Mouse (Mus musculus): ENCODE measurements around the gene Dock7.
"Not testable (repeated sequence)": the region's sequence is repeated elsewhere in the genome, so short reads cannot be mapped to it uniquely, and the experiment has no call there.

Dock7 gene

GRCm38 (mm10) chr4:99006319-99006718 lies 114.4 kb downstream of the Dock7 start:
- no peak for DNase-seq (ENCODE audit: low spot score in 2 of 2)

GRCm38 (mm10) chr4:99005574-99005973 lies 115.1 kb downstream of the Dock7 start:
- DNase-seq (ENCODE audit: low spot score in 2 of 2), result no peak

- no peak for DNase-seq (ENCODE audit: low spot score in 2 of 2)
Measured at GRCm38 (mm10) chr4:98993491-98993890, 127.2 kb downstream of the Dock7 start.

GRCm38 (mm10) chr4:98984701-98985100 lies 136.0 kb downstream of the Dock7 start:
- DNase-seq (ENCODE audit: low spot score in 2 of 2), result no peak

DNA sequence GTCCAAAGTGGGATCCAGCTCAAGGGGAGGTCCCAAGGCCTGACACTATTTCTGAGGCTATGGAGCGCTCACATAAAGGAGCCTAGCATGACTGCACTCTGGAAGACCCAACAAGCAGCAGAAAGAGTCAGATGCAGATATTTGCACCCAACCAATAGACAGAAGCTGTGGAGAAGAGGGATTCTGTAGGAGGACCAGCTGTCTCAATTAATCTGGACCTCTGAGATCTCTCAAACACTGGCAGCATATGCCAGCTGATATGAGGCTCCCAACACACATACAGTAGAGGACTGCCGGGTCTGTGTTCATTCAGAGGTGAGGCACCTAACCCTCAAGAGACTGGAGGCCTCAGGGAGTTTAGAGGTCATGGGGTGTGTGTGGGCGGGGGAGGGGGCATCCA lies 140.7 kb downstream of the Dock7 start:
- not testable (repeated sequence) for DNase-seq (ENCODE audit: low spot score in 2 of 2)

DNA sequence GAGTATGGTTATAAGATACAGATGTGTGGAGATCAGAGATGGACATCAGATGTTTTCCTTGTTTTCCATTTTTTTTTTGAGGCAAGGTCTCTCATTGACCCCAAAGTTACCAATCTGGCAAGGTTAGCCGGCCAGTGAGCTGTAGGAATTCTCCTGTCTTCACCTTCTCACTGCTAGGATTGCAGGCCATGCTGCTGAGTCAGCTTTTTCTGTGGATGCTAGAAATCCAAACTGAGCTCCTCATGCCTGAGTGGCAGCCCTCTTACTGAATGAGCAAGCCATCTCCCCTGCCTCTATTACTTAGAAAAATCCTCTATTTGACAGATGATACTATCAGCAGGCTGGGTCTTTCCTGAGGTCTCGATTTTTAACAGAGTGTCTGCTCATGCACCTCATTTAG lies 142.0 kb downstream of the Dock7 start:
- no peak for DNase-seq (ENCODE audit: low spot score in 2 of 2)

GRCm38 (mm10) chr4:98978288-98978687 lies 142.4 kb downstream of the Dock7 start:
- not testable (repeated sequence) for DNase-seq (ENCODE audit: low spot score in 2 of 2)

GRCm38 (mm10) chr4:98975741-98976140 lies 145.0 kb downstream of the Dock7 start:
- DNase-seq (ENCODE audit: low spot score in 2 of 2), result no peak

DNA sequence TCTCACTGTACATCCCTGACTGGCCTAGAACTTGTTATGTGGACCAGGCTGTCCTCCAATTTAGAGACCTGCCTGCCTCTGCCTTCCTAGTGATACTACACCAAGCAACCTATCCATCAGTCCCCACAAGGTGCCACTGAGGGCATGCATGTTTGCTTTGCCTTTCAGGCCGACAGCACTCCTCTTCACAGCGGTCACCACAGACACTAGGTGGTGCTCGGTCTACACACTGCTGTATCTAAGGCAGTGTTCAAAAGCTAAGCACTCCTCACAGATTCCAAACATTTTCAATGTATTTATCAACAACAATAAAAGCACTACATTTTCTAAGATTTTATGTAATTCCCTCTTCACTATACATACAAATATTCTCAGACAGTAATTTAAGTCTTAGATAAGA lies 150.8 kb downstream of the Dock7 start:
- DNase-seq (ENCODE audit: low spot score in 2 of 2), result no peak

DNA sequence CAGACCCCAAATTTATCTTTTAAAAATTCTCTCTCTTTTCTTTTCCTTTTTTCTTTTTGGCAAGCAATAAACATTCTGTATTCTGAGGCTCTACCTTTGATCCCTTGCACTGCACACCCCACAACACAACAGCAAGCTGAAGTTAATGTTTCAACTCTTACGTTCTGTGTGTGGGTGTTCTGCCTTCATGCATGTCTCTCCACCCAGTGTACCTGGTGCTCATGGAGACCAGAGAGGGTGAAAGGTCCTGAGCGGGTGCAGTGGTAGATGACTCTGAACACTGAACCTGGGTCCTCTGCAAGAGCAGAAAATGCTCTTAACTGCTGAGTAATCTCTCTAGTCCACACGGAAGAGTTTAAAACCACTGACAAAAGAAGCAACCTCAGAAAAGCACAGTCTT lies 160.5 kb downstream of the Dock7 start:
- DNase-seq (ENCODE audit: low spot score in 2 of 2), result no peak

DNA sequence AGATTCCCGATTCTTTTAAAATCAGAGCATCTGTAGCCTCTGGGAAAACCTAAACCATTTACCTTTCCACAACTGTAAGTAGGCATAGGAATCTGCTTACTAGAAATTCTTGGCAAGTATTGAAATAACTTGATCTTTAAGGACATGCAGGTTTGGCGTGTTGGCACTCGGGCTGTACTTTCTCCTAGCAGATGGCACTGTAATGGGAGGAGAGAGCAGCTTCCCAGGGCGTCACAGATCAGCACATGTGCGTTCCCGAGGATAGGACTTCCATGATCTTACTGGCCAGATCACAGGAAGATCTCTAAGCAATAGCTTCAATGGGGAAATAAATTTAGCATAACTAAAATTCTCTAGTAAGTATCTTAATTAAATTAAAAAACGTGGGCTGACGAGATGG lies 164.7 kb downstream of the Dock7 start:
- DNase-seq (ENCODE audit: low spot score in 2 of 2), result no peak

- no peak for DNase-seq (ENCODE audit: low spot score in 2 of 2)
Measured at GRCm38 (mm10) chr4:98950563-98950962, 170.2 kb downstream of the Dock7 start.

DNA sequence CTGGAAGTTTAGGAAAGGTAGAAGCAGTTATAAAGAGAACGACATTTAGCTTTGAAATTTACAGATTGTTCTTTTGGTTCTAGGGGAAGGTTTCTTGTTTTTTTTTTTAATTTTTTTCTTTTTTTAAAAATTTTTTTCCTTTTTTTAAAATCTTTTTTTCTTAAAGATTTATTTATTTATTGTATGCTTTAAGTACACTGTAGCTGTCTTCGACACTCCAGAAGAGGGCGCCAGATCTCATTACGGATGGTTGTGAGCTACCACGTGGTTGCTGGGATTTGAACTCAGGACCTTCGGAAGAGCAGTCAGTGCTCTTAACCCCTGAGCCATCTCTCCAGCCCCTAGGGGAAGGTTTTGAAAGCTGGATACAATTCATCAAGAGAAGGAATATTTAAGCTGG lies 182.5 kb downstream of the Dock7 start:
- DNase-seq (ENCODE audit: low spot score in 2 of 2), result not testable (repeated sequence)

DNA sequence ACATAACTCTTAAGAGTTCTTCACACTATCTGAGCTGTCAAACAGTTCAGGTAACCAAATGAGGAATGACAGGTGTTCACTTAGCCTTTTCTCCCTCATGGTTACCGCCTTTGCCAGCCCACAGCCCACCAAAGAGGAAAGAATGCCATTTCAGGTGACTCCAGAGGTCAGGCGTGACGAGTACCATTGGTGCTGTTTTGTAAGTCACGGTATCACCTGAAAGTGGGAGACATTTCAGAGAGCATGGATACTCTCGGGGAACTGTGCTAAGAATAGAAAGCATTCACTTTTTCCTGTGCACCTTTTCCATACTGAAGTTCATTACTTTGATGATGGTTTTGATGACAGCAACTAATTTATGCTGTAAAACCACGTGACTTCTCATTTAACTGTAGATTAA lies 184.7 kb downstream of the Dock7 start:
- no peak for DNase-seq (ENCODE audit: low spot score in 2 of 2)

DNA sequence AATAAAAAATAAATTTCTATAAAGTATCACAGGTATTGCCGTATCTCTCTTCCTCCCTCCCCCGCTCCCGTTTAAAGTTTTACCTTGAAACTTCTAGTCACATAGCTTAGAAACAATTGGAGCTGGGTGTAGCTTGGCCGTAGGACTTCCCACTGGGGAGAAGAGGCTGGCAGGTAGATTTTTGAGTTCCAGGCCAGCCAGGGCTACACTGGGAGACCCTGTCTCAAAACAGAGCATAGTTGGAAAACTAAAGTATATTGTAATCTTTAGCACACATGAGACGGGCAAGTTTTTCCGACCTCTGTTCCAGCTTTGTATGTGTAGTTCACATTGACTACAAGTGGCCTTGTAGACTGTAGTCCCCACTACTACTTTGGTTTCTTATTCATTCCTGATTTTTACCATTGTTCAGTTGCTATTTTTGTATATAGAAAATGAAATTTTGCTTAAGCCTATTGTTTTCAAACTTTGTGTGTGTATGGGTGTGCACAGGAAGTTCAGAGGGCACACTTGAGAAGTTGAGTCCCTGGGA lies 195.4 kb downstream of the Dock7 start:
- no peak for DNase-seq (ENCODE audit: low spot score in 2 of 2)

GRCm38 (mm10) chr4:98924906-98925178 lies 195.9 kb downstream of the Dock7 start:
- no peak for DNase-seq (ENCODE audit: low spot score in 2 of 2)

GRCm38 (mm10) chr4:98924071-98924905 lies 196.4 kb downstream of the Dock7 start:
- DNase-seq (ENCODE audit: low spot score in 2 of 2), result peak in 1 of 2 experiments; percentile 19

GRCm38 (mm10) chr4:98923568-98924070 lies 197.1 kb downstream of the Dock7 start, which contains the start of gene Usp1:
TSS of gene Usp1 (plus strand) at chr4:98923810.
- no peak for DNase-seq (ENCODE audit: low spot score in 2 of 2)

DNA sequence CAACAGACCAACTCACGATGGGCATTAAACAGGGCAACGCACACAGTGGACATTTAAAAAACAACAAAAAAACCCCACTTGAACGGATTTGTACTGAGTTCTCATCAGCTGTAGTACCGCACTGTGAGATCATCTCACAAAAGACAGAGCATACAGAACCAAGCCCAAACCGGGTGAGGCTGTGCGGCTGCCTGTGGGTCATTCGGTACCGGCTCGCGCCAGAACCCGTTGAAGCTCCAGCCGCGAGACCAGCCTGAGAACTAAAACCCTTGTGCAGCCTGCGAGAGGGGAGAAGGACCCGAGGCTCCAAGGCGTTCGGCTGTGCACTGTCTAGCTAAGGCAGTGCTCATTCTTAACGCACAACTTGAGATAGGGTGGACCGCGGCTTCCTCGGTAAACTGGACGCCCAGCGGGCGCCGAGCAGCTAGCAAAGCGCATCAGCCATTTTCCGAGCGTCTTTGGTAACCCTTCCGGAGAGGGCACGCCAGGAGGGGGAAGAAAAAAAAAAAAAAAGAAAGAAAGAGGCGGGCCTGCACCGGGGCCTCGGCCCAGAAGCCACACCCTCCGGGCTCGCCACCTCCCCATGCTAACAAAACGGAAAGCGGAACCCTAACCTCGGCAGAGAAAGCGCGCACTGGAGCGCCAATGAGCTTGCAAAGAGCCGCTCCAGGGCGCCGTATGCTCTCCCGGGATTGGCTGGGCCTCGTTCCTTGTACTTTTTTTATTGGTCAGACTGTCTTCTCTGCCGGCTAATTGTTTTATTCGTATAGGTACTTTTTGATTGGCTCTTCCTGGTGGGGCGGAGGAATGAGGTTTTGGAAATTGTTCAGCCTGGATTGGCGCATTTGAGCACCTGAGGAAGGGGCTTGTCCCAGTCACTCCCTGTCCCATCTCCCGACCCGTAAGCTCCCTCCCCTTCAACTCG lies 197.8 kb downstream of the Dock7 start:
- peak; percentile 99 for DNase-seq (ENCODE audit: low spot score in 2 of 2)

GRCm38 (mm10) chr4:98922061-98922642 lies 198.6 kb downstream of the Dock7 start:
- no peak for DNase-seq (ENCODE audit: low spot score in 2 of 2)

DNA sequence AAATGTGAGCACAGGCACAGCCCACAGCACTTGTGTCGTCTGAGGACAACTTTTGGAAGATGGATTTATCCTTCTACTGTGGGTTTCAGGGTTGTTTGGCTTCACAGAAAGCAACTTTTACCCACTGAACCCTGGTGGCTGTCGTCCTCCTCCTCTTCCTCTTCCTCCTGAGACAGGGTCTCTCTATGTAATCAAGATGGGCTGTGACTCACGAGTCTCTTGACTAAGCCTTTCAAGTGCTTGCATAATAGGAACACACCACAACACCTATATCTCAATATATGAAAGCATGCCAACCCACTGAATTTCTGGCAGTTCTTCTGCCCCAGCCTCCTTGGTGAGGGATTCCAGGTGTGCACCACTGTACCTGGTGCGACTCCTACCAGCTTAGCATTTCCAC lies 199.8 kb downstream of the Dock7 start:
- no peak for DNase-seq (ENCODE audit: low spot score in 2 of 2)

DNA sequence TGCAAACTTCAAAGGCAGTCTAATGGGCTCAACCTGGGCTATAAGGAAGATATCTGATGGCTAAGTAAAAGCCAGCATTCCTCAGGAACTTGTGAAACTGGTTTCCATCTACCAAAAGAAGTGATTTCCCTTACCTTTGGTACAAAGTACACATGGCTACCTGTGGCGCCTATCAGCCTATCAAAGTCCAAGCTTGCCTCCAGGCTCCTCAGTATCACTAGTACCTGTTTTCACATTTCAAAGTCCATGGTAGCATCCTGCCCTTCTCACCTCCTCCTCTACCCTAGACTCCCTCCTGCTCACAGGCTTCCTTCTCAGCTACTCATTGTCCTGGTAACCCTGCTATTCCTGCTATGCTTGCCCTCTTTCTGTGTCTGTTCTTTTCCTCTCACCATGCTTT lies 202.5 kb downstream of the Dock7 start:
- no peak for DNase-seq (ENCODE audit: low spot score in 2 of 2)
